Mouse (Mus musculus) embryonic facial prominence, embryonic 11.5 days (tissue): ENCODE measurements around the gene Fam126a. TPM values are rescaled to one million over a fixed set of nuclear protein-coding genes. Genes with fewer than 3 reads are reported as not detected.

Source experiments
- ATAC-seq: fragments of 200-750 bp; cut with Nextera tagmentation; replicated peaks from 2 replicates; pipeline ENCODE4 v1.8.0; 2017; ENCODE audit warnings: low read depth; ENCODE audit not compliant: insufficient number of reproducible peaks, low FRiP score, low TSS enrichment
- DNase-seq: peaks from one replicate; pipeline ENCODE4 v3.0.0-alpha.2; 2015; ENCODE audit warnings: low spot score
- H3K27ac ChIP-seq: fragments of 300-500 bp; sonication (generic); replicated peaks from 2 replicates; pipeline ENCODE4 v1.5.1; 2014; ENCODE audit warnings: mild to moderate bottlenecking, low read depth, low read length, control low read depth
- H3K27me3 ChIP-seq: fragments of 300-500 bp; sonication (generic); 2 replicates; pipeline ENCODE4 v1.6.1; 2014; ENCODE audit warnings: mild to moderate bottlenecking, low read length, moderate library complexity, mixed read lengths; ENCODE audit not compliant: control insufficient read depth, insufficient read depth
- H3K36me3 ChIP-seq: fragments of 300-500 bp; sonication (generic); replicated peaks from 2 replicates; pipeline ENCODE4 v1.6.1; 2014; ENCODE audit warnings: low read depth, mild to moderate bottlenecking, low read length, moderate library complexity, mixed read lengths; ENCODE audit not compliant: control insufficient read depth, insufficient read depth
- H3K4me1 ChIP-seq: fragments of 300-500 bp; sonication (generic); 2 replicates; pipeline ENCODE4 v1.6.1; 2014; ENCODE audit warnings: low read length, mixed read lengths; ENCODE audit not compliant: control insufficient read depth, insufficient read depth
- H3K4me2 ChIP-seq: fragments of 300-500 bp; sonication (generic); 2 replicates; pipeline ENCODE4 v1.6.1; 2014; ENCODE audit warnings: low read depth, mild to moderate bottlenecking, control low read depth, low read length, moderate library complexity
- H3K4me3 ChIP-seq: fragments of 300-500 bp; sonication (generic); 2 replicates; pipeline ENCODE4 v1.5.1; 2014; ENCODE audit warnings: low read depth, low read length, control low read depth
- H3K9ac ChIP-seq: fragments of 300-500 bp; sonication (generic); replicated peaks from 2 replicates; pipeline ENCODE4 v1.6.1; 2014; ENCODE audit warnings: mild to moderate bottlenecking, control low read depth, low read length
- H3K9me3 ChIP-seq: fragments of 300-500 bp; sonication (generic); replicated peaks from 2 replicates; pipeline ENCODE4 v1.6.1; 2016; ENCODE audit warnings: mild to moderate bottlenecking, low read length, inconsistent platforms, mixed read lengths; ENCODE audit not compliant: control insufficient read depth
- WGBS: fragments of 180-500 bp; shearing (Covaris S2); extraction: QIAGEN DNeasy Blood & Tissue Kit; methylation state at CpG from one replicate; pipeline ENCODE4 v1.1.7; 2014; 5-methylcytosine and 5-hydroxymethylcytosine counted together
- polyA plus RNA-seq: library from polyadenylated mRNA; unstranded; fragments of >200 nt; fragmentation: Nextera tagmentation; extraction: Ambion mirVana; gene quantifications from 2 replicates; pipeline ENCODE4 v1.2.1, GENCODE M21; 2014

Gene Fam126a
- polyA plus RNA-seq, 1 experiment from 2014 or later, result 35.6 TPM

DNA sequence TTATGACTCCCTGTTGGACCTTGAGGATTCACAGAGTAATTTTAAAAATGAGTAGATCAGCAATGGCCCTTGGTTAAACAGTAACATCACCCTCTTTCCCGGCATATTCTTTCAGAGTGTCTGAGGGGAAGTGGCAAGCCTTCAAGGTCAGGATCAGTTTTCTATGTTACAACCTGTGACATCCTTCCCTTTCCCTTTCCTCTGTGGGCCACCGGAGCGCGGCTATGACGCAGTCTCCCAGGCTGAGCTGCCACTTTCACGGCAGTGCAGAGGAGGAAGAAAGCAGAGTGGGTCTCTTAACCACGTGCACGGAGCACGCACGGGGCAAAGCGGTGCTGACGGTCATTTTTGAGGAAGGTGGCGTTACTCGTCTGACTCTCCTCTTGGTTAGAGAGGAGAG lies 52.0 kb downstream of the Fam126a start:
- H3K9ac ChIP-seq, result no peak overlapping the region
- no peaks in the 10 kb centered on the region for H3K27me3 ChIP-seq
- 91% methylated on average over 14 of the region's 14 CpGs for WGBS
- H3K4me1 ChIP-seq, result no peaks in the 10 kb centered on the region
- H3K36me3 ChIP-seq, result no peaks in the 10 kb centered on the region
- DNase-seq, result no peak
- H3K27ac ChIP-seq, result no peak overlapping the region
- no peak for ATAC-seq
- H3K4me3 ChIP-seq, result no peak overlapping the region
- no peaks in the 10 kb centered on the region for H3K9me3 ChIP-seq
- H3K4me2 ChIP-seq, result no peak overlapping the region

DNA sequence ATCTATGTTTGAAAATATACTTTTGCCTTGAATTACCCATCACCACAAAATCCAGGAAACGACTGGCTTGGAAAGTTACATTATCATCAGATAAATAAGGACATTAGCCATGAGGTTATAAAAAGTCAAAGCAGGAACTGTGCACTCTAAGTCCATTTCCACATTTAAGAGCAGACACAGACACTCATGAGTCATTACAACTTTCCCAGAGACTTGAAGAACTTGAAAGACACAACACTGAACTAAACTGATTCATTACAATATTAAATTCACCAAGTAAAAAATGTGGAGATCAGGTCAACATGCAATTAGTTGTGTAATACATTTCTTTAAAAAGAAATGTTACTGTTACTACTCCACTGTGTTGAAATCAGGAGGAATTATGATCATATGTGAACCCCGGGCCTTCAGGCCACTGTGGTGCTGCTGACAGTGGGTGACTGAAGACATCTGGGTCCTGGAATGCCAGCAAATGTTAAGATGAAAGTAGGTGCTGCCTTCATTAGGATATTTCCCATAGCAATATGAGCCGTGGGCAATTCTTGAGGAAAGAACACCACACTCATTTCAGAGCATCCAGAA lies 55.4 kb downstream of the Fam126a start:
- DNase-seq (no peak), ATAC-seq (no peak)
- WGBS, result 78% methylated on average over 3 of the region's 3 CpGs
- Histone ChIP-seq H3K27me3 (no peaks in the 10 kb centered on the region), H3K9ac (no peak overlapping the region), H3K36me3 (no peaks in the 10 kb centered on the region), H3K4me1 (no peaks in the 10 kb centered on the region), H3K9me3 (no peaks in the 10 kb centered on the region), H3K27ac (no peak overlapping the region), H3K4me3 (no peak overlapping the region), H3K4me2 (no peak overlapping the region)

DNA sequence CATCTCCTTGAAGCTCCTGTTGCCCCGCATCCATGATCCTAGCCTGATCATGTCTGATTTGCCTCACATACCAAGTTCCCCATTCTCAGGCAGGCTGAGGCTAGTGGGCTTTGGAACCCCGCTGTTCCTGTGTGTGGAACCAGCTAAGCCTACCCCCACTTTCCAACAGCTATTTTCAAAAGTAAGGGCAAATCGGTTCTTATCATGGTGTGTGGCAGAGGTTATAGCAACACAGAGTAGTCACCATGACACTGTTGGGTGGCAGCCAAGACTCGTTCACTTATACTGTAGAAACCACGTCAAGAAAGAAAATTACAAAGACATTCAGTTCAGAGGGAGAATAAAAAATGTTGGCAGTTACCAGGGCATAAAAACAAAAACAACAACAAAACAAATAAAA lies 62.8 kb downstream of the Fam126a start:
- Histone ChIP-seq H3K36me3 (no peaks in the 10 kb centered on the region), H3K4me1 (no peaks in the 10 kb centered on the region), H3K4me3 (no peak overlapping the region), H3K4me2 (no peak overlapping the region), H3K27ac (no peak overlapping the region), H3K9me3 (no peaks in the 10 kb centered on the region), H3K27me3 (no peaks in the 10 kb centered on the region), H3K9ac (no peak overlapping the region)
- ATAC-seq, result no peak
- DNase-seq, result no peak
- 85% methylated on average over 5 of the region's 5 CpGs for WGBS

- no peak for ATAC-seq
- DNase-seq, result no peak
- Histone ChIP-seq H3K27me3 (no peaks in the 10 kb centered on the region), H3K9ac (no peak overlapping the region), H3K4me1 (no peaks in the 10 kb centered on the region), H3K27ac (no peak overlapping the region), H3K36me3 (no peaks in the 10 kb centered on the region), H3K4me3 (no peak overlapping the region), H3K4me2 (no peak overlapping the region), H3K9me3 (no peaks in the 10 kb centered on the region)
- WGBS, result 77% methylated on average over 10 of the region's 10 CpGs
Measured at GRCm38 (mm10) chr5:23964599-23965165, 65.8 kb downstream of the Fam126a start.

DNA sequence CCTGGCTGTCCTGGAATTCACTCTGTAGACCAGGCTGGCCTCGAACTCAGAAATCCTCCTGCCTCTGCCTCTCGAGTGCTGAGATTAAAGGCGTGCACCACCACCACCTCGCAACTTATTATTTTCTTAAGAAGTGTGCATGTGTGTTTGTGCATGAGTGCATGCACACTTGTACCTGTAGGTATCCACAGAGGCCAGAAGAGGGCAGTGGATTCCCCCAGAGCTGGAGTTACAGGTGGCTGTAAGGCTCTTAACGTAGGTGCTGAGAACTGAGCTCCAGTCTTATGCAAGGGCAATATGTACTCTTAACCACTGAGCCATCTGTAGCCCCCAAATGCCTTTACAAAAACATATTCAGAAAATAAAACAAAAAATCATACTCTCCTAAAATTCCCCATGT lies 77.4 kb downstream of the Fam126a start:
- no peak for DNase-seq
- WGBS, result 95% methylated on average over 5 of the region's 5 CpGs
- H3K4me3 ChIP-seq, result no peak overlapping the region
- no peak for ATAC-seq
- H3K36me3 ChIP-seq, result no peaks in the 10 kb centered on the region
- H3K4me1 ChIP-seq, result no peaks in the 10 kb centered on the region
- H3K27ac ChIP-seq, result no peak overlapping the region
- H3K9me3 ChIP-seq, result no peaks in the 10 kb centered on the region
- H3K4me2 ChIP-seq, result no peak overlapping the region
- no peak overlapping the region for H3K9ac ChIP-seq
- no peaks in the 10 kb centered on the region for H3K27me3 ChIP-seq

GRCm38 (mm10) chr5:23948071-23948470 lies 82.4 kb downstream of the Fam126a start:
- Histone ChIP-seq H3K4me3 (no peak overlapping the region), H3K9ac (no peak overlapping the region), H3K9me3 (no peaks in the 10 kb centered on the region), H3K36me3 (no peaks in the 10 kb centered on the region), H3K4me1 (no peaks in the 10 kb centered on the region), H3K27me3 (no peaks in the 10 kb centered on the region), H3K27ac (no peak overlapping the region), H3K4me2 (no peak overlapping the region)
- ATAC-seq, result no peak
- 43% methylated on average over 3 of the region's 3 CpGs for WGBS
- no peak for DNase-seq

DNA sequence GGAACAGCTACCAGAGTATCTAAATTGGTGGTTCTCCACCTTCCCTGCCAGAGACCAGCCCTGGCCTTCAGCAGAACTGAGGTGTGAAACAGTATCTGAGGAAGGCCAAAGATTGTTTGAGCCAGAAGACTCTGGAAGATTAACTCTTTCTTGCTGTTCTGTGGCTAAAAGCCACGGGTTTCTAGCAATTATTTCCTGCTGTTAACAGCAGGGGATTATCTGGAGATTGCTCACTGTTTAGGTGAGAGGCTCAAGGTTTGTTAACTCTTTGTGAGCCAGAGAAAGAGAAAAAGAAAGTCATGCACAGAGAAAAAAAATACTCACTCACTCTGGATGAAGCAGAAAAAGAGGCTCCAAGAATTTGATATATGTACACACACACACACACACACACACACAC lies 85.4 kb downstream of the Fam126a start:
- ATAC-seq (no peak), DNase-seq (no peak)
- Histone ChIP-seq H3K4me2 (no peak overlapping the region), H3K4me3 (no peak overlapping the region), H3K9ac (no peak overlapping the region), H3K27ac (no peak overlapping the region), H3K4me1 (no peaks in the 10 kb centered on the region), H3K36me3 (no peaks in the 10 kb centered on the region), H3K9me3 (no peaks in the 10 kb centered on the region), H3K27me3 (no peaks in the 10 kb centered on the region)
- 2% methylated on average over 1 of the region's 1 CpGs for WGBS

GRCm38 (mm10) chr5:23943534-23943933 lies 87.0 kb downstream of the Fam126a start:
- H3K36me3 ChIP-seq, result no peaks in the 10 kb centered on the region
- no peaks in the 10 kb centered on the region for H3K27me3 ChIP-seq
- H3K9me3 ChIP-seq, result no peaks in the 10 kb centered on the region
- no peak overlapping the region for H3K9ac ChIP-seq
- no peaks in the 10 kb centered on the region for H3K4me1 ChIP-seq
- DNase-seq (no peak), ATAC-seq (no peak)
- no peak overlapping the region for H3K27ac ChIP-seq
- no peak overlapping the region for H3K4me2 ChIP-seq
- H3K4me3 ChIP-seq, result no peak overlapping the region
- WGBS, result 93% methylated on average over 2 of the region's 2 CpGs
